Mouse (Mus musculus) limb, embryonic 12.5 days (tissue): Measurements from ENCODE around the gene Pde4dip. TPM values are rescaled to one million over a fixed set of nuclear protein-coding genes. Genes with fewer than 3 reads are reported as not detected.

ENCODE experiments used
- ATAC-seq: fragments of 200-750 bp; cut with Nextera tagmentation; 2 replicates; pipeline ENCODE4 v1.8.0; 2017; ENCODE audit warnings: low read depth, moderate TSS enrichment; ENCODE audit not compliant: insufficient number of reproducible peaks, insufficient read depth, low FRiP score, low TSS enrichment
- H3K27ac ChIP-seq: fragments of 300-500 bp; sonication (generic); 2 replicates; pipeline ENCODE4 v1.5.1; 2016; ENCODE audit warnings: mild to moderate bottlenecking, moderate library complexity
- H3K27me3 ChIP-seq: fragments of 300-500 bp; sonication (generic); 2 replicates; pipeline ENCODE4 v1.6.1; 2016; ENCODE audit warnings: mild to moderate bottlenecking, moderate library complexity
- H3K36me3 ChIP-seq: fragments of 300-500 bp; sonication (generic); 2 replicates; pipeline ENCODE4 v1.6.1; 2016; ENCODE audit warnings: mild to moderate bottlenecking, moderate library complexity
- H3K4me1 ChIP-seq: fragments of 300-500 bp; sonication (generic); replicated peaks from 2 replicates; pipeline ENCODE4 v1.6.1; 2016
- H3K4me2 ChIP-seq: fragments of 300-500 bp; sonication (generic); 2 replicates; pipeline ENCODE4 v1.6.1; 2016; ENCODE audit warnings: mild to moderate bottlenecking, moderate library complexity
- H3K4me3 ChIP-seq: fragments of 300-500 bp; sonication (generic); replicated peaks from 2 replicates; pipeline ENCODE4 v1.5.1; 2016; ENCODE audit warnings: mild to moderate bottlenecking
- H3K9ac ChIP-seq: fragments of 300-500 bp; sonication (generic); replicated peaks from 2 replicates; pipeline ENCODE4 v1.6.1; 2016; ENCODE audit warnings: mild to moderate bottlenecking, moderate library complexity
- H3K9me3 ChIP-seq: fragments of 300-500 bp; sonication (generic); 2 replicates; pipeline ENCODE4 v1.6.1; 2016; ENCODE audit warnings: mild to moderate bottlenecking, moderate library complexity
- WGBS: fragments of 180-500 bp; shearing (Covaris S2); methylation state at CpG from one replicate; pipeline ENCODE4 v1.1.7; 2016; 5-methylcytosine and 5-hydroxymethylcytosine counted together
- polyA plus RNA-seq: library from polyadenylated mRNA; unstranded; fragments of >200 nt; fragmentation: Nextera tagmentation; extraction: Ambion mirVana; gene quantifications from 2 replicates; pipeline ENCODE4 v1.2.1, GENCODE M21; 2016

The Pde4dip gene
- polyA plus RNA-seq, 1 experiment from 2014 or later: 31.9 TPM

DNA sequence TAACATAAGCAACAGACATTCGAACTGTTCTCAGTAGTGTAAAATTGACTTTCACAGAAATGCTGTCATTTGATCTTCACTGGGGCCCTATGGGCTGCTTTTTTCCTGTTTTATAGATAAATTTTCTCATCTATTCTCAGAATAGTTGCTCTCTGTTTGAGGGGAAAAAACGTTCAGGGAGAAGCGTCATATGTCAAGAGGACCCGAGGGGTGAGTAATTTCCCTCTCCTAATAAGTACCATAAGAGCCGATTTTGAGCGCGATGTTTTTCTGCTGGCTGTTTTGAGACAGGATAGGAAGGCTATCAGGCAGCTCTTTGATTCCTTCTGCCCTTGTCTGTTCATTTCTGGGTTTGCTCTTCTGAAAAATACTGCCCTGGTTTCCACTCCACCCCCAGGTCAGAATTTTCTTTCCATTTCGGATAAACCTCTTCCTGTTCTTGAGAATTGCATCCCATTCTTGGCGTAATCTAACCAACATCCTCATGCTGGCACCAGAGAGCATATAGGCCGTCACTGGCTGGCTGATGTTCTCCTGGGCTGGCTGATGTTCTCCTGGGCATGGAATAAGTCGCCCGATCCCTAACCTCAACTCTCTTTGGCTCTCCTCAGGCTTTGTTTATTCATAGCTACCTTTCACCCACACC, 41.8 kb upstream of the Pde4dip start:
- H3K9me3 ChIP-seq: no peaks in the 10 kb centered on the region
- peaks cover 46% of the 10 kb centered on the region for H3K4me1 ChIP-seq
- no peak for ATAC-seq
- peaks cover 6% of the 10 kb centered on the region; the same call in 1 of the 2 replicates for H3K27me3 ChIP-seq
- no peak overlapping the region for H3K4me3 ChIP-seq
- 40% methylated on average over 12 of the region's 12 CpGs for WGBS
- H3K9ac ChIP-seq: no peak overlapping the region
- no peak overlapping the region for H3K4me2 ChIP-seq
- no peaks in the 10 kb centered on the region for H3K36me3 ChIP-seq
- no peak overlapping the region for H3K27ac ChIP-seq

DNA sequence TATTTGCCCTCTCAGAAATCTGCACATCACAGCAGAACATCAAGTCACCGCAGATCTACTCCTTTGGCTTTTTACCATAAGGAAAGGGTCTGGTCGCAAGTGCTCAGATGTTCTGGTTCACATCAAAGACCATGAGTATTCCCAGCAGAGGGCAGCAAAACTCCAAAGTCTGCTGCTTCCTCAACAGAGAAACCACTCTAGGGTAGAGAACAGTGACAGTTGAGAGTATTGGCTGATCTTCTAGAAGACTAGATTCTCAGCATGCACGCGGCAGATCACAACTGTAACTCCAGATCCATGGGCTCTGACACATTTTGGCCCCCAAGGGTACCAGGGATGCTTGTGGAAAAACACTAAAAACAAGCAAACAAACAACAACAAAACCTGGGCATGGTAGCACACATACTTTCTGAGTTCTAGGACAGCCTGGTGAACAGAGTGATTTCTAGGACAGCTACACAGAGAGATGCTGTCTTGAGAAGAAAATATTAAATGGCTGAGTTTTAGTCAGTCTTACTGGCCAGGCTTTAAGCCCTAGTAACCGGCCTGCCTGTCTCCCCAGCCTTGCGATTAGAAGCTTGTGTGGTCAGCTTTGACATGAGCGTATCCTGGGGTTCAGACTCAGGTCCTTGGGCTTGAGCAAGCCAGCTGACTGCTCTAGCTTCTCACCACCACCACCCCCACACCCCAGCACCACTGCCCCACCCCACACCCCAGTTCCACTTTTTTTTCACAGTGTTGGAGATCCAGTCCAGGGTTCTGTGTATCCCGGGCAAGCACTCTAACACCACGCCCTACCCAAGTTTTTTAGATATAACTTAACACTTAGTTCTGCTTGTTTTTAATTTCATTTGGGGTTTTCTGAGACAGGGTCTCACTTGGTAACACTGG, 40.7 kb upstream of the Pde4dip start:
- Histone ChIP-seq H3K9me3 (no peaks in the 10 kb centered on the region), H3K27me3 (peaks cover 6% of the 10 kb centered on the region; the same call in 1 of the 2 replicates), H3K4me3 (no peak overlapping the region), H3K9ac (no peak overlapping the region), H3K4me1 (peaks cover 41% of the 10 kb centered on the region), H3K27ac (no peak overlapping the region), H3K4me2 (no peak overlapping the region), H3K36me3 (peaks cover 1% of the 10 kb centered on the region; the same call in 1 of the 2 replicates)
- 0 out of 2 replicates have a peak, but pooled peaks have one; percentile 42 for ATAC-seq
- 57% methylated on average over 9 of the region's 9 CpGs for WGBS

DNA sequence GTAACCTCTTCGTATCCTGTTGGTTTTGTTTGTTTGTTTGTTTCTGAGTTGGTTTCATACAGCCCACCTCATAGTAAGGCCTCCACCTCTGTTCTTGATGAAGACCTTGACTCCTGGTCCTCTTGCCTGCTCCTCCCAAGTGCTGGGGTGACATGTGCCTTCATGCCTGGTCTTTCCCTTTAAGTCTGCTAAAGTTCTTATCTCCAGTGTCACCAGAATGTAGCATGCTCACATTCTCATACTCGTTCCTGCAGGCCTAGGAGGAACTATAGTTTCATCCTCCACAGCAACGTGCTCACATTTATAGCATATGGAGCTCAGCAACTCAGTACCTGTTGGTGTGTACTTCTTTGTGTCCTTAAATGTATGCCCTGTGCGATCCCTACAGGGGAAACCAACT, 38.8 kb upstream of the Pde4dip start:
- no peak overlapping the region for H3K27ac ChIP-seq
- WGBS: 72% methylated on average over 4 of the region's 4 CpGs
- no peak overlapping the region for H3K4me3 ChIP-seq
- H3K27me3 ChIP-seq: 0 out of 2 replicates have a peak, but pooled peaks cover 3% of the 10 kb centered on the region
- H3K36me3 ChIP-seq: peaks cover 19% of the 10 kb centered on the region
- no peak overlapping the region for H3K9ac ChIP-seq
- H3K9me3 ChIP-seq: no peaks in the 10 kb centered on the region
- H3K4me1 ChIP-seq: peaks cover 25% of the 10 kb centered on the region
- no peak for ATAC-seq
- H3K4me2 ChIP-seq: no peak overlapping the region

- Histone ChIP-seq H3K4me3 (no peak overlapping the region), H3K4me1 (peaks cover 6% of the 10 kb centered on the region), H3K9me3 (no peaks in the 10 kb centered on the region), H3K4me2 (no peak overlapping the region), H3K9ac (no peak overlapping the region), H3K27me3 (no peaks in the 10 kb centered on the region), H3K36me3 (peaks cover 34% of the 10 kb centered on the region), H3K27ac (no peak overlapping the region)
- no peak for ATAC-seq
- WGBS: 84% methylated on average over 2 of the region's 2 CpGs
Observed at GRCm38 (mm10) chr3:97925246-97925645, 36.7 kb upstream of the Pde4dip start.

DNA sequence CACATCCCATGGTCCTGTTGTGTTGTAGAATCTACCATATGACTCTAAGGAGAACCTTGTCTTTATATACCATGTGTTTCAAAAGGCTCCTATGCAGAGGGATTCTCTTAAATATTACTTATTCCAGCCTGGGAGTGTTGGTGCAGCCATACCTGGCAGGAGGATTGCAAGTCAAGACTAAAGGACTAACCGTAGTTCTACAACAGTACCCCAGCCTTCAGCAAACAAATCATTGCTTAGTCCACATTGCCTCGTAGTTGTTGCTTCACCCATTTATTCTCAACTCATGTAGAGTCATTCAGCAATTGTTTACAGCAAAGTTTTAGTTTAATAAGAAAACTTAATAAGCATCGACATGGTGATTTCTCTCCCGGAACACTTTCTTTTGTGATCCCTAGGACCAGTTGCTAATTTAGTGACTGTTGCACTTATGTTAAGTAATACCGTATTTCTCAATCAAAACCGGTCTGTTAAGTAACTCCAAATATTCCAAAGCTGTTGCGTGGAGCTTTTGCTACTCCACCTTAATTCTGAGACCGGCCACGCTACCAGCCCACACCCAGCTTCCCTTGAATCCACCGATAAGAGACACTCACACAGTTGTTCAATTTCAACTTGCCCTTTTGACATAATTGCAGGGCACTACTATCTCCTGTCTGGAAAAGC, 30.5 kb upstream of the Pde4dip start:
- H3K9me3 ChIP-seq: no peaks in the 10 kb centered on the region
- H3K36me3 ChIP-seq: peaks cover 89% of the 10 kb centered on the region
- 95% methylated on average over 10 of the region's 10 CpGs for WGBS

DNA sequence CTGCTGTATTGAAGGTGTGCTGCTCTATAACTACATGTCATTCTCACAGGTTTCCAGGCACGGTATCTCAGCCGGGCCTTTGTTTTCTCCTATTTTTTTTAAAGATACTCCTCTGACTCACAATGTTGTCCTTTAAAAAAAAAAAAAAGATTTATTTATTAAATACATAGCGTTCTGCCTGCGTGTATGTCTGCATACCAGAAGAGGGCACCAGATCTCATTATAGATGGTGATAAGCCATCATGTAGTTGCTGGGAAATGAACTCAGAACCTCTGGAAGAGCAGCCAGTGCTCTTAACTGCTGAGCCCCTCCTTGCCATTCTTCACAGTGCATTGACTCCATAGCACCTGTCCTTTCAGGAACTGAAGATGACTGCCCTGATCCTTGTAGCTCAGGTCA, 26.6 kb upstream of the Pde4dip start:
- Histone ChIP-seq H3K27ac (no peak overlapping the region), H3K4me2 (no peak overlapping the region), H3K9me3 (no peaks in the 10 kb centered on the region), H3K4me3 (no peak overlapping the region), H3K4me1 (no peaks in the 10 kb centered on the region), H3K9ac (no peak overlapping the region), H3K27me3 (no peaks in the 10 kb centered on the region), H3K36me3 (peaks cover 72% of the 10 kb centered on the region)
- no peak for ATAC-seq
- 79% methylated on average over 4 of the region's 4 CpGs for WGBS

More for the DNA sequence above, 30.5 kb upstream of the Pde4dip start:
- ATAC-seq: no peak
- Histone ChIP-seq H3K4me3 (no peak overlapping the region), H3K4me1 (no peaks in the 10 kb centered on the region), H3K9ac (no peak overlapping the region), H3K27ac (no peak overlapping the region), H3K4me2 (no peak overlapping the region), H3K27me3 (no peaks in the 10 kb centered on the region)

GRCm38 (mm10) chr3:97911093-97911492, 22.6 kb upstream of the Pde4dip start:
- H3K4me2 ChIP-seq: no peak overlapping the region
- 71% methylated on average over 7 of the region's 7 CpGs for WGBS
- H3K36me3 ChIP-seq: peaks cover 54% of the 10 kb centered on the region
- H3K9ac ChIP-seq: no peak overlapping the region
- H3K4me1 ChIP-seq: no peaks in the 10 kb centered on the region
- no peak for ATAC-seq
- no peak overlapping the region for H3K4me3 ChIP-seq
- H3K27ac ChIP-seq: no peak overlapping the region
- no peaks in the 10 kb centered on the region for H3K27me3 ChIP-seq
- H3K9me3 ChIP-seq: no peaks in the 10 kb centered on the region

- no peak overlapping the region for H3K9ac ChIP-seq
- H3K4me1 ChIP-seq: no peaks in the 10 kb centered on the region
- no peak for ATAC-seq
Observed at GRCm38 (mm10) chr3:97909737-97910136, 21.2 kb upstream of the Pde4dip start.

DNA sequence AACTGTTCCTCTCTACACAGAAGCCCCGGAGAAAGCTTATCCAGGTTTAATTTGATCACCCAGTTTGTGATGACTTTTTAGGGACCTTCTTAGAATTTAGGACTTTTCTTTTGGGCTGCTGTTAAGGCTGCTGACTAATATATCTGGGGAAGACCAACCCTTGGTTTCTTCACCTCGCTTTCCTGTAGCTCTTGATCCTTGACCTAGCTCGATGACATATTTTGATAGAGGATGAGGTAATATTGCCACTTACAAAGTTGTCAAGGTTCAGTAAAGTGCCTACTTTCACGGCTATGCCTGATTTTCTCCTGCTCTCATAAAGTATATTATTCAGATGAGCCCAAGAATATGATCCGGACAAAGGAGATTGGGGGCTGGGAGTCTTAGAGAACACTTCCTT, 13.1 kb upstream of the Pde4dip start:
- 21% methylated on average over 5 of the region's 5 CpGs for WGBS
- Histone ChIP-seq H3K36me3 (no peaks in the 10 kb centered on the region), H3K27me3 (no peaks in the 10 kb centered on the region), H3K9me3 (no peaks in the 10 kb centered on the region), H3K27ac (no peak overlapping the region), H3K9ac (peak overlapping the region; percentile 87), H3K4me3 (peak overlapping the region; percentile 89), H3K4me2 (peak overlapping the region; percentile 85), H3K4me1 (peaks cover 14% of the 10 kb centered on the region)
- ATAC-seq: no peak

More at GRCm38 (mm10) chr3:97909737-97910136, 21.2 kb upstream of the Pde4dip start:
- WGBS: 67% methylated on average over 2 of the region's 2 CpGs
- no peak overlapping the region for H3K4me2 ChIP-seq
- H3K27ac ChIP-seq: no peak overlapping the region
- H3K9me3 ChIP-seq: no peaks in the 10 kb centered on the region
- peaks cover 40% of the 10 kb centered on the region for H3K36me3 ChIP-seq
- no peak overlapping the region for H3K4me3 ChIP-seq
- H3K27me3 ChIP-seq: no peaks in the 10 kb centered on the region

GRCm38 (mm10) chr3:97900516-97901490, 12.3 kb upstream of the Pde4dip start, which contains the start of gene Sec22b:
Sec22b (plus strand) TSS chr3:97901190.
- 3% methylated on average over 41 of the region's 41 CpGs for WGBS
- Histone ChIP-seq H3K9me3 (no peaks in the 10 kb centered on the region), H3K27ac (no peak within 1 kb of the TSS; the same call in 1 of the 2 replicates), H3K27me3 (no peaks in the 10 kb centered on the region), H3K36me3 (no peaks in the 10 kb centered on the region), H3K4me1 (peaks cover 14% of the 10 kb centered on the region), H3K4me2 (peak within 1 kb of the TSS; percentile 85), H3K9ac (peak within 1 kb of the TSS; percentile 87), H3K4me3 (peak within 1 kb of the TSS; percentile 89)
- ATAC-seq: peak; percentile 75
